8 mouse cellular contexts compared by ENCODE assay signal in the genomic region with DNA sequence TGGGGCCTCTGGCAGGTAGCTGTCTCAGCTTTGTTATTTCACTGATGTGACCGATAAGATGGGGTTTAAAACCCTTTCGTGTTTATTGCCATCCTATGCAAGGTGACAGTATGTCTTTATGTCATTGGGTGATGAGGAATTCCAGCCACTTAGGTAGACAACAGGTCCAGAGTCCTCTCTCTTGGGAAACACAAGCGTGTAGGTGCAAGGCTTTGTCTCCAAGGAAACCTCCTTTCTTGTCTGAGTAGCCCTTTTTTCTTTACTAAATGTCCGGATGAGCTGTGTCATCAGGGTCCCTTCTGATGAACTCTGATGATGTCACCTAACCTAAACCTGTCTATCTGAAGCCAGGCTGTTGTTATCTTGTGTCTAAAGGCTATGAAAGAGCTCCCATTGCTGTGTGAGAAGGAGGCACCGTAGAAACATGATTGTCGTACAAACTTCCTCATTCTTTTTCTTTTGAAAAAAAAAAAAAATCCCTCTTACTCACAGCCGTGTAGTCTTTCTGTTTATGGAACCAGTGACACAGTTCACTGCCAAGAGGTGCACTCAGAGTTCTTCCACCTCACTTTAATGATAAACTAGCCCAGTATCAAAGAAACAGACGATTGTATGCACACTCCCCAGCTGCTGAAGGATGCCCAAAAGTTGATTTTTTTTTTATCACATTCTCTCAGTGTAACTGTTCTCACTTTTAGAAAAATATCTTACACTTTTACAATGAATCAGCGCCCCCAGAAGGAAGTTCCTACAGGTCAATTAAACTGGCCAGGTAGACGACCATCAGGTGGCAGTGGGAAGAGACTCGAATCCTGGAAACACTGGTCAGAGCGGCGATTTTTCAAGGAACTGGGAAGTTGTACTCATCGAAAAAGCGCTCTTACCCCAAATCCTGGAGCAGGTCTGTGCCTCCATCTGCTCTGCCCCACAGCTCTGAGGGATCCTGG. TPM values are rescaled to one million over a fixed set of nuclear protein-coding genes. Genes with fewer than 3 reads are reported as not detected.
DNase-seq lines count a peak whose midpoint lies in the region; ATAC-seq lines count a peak whose summit lies in the region.

No protein-coding gene starts in this region.

- H3K4me2 ChIP-seq in neural tube, embryonic 11.5 days (ENCODE audit: low read depth) = peak overlapping the region; percentile 30
- peak overlapping the region; percentile 49 for H3K4me2 ChIP-seq in hindbrain, embryonic 16.5 days (ENCODE audit: low read length)
- H3K4me2 ChIP-seq in midbrain, embryonic 14.5 days (ENCODE audit: low read length) = peak overlapping the region; percentile 36

- DNase-seq in neural tube, embryonic 11.5 days (ENCODE audit: low spot score) = no peak
- DNase-seq in neural tube, embryonic 10.5 days (ENCODE audit: extremely low spot score, low spot score) = no peak
- no peak for DNase-seq in embryonic facial prominence, embryonic 10.5 days (ENCODE audit: low spot score)
- DNase-seq in midbrain, embryonic 14.5 days = no peak
- no peak for DNase-seq in gastrocnemius, postnatal 4 days (ENCODE audit: low spot score in 2 of 2)
- DNase-seq in urinary bladder, postnatal 10 days (ENCODE audit: low spot score) = no peak
- no peak for DNase-seq in left cerebral cortex, adult 11 months (ENCODE audit: low spot score)

- no peak overlapping the region for H3K27ac ChIP-seq in neural tube, embryonic 11.5 days (ENCODE audit: low read depth, low read length)
- H3K27ac ChIP-seq in embryonic facial prominence, embryonic 10.5 days (replicated peaks) = peak overlapping the region; percentile 66
- no peak overlapping the region for H3K27ac ChIP-seq in hindbrain, embryonic 16.5 days (ENCODE audit: low read depth, low read length)
- no peak overlapping the region for H3K27ac ChIP-seq in midbrain, embryonic 14.5 days (replicated peaks; ENCODE audit: low read depth, low read length)

- H3K9me3 ChIP-seq in neural tube, embryonic 11.5 days (ENCODE audit: control insufficient read depth, low read length) = no peaks in the 10 kb centered on the region
- no peaks in the 10 kb centered on the region for H3K9me3 ChIP-seq in embryonic facial prominence, embryonic 10.5 days
- no peaks in the 10 kb centered on the region for H3K9me3 ChIP-seq in hindbrain, embryonic 16.5 days (ENCODE audit: control insufficient read depth, low read length)
- H3K9me3 ChIP-seq in midbrain, embryonic 14.5 days (ENCODE audit: control insufficient read depth, low read length) = no peaks in the 10 kb centered on the region

- no peak for ATAC-seq in neural tube, embryonic 11.5 days (ENCODE audit: insufficient read depth, low FRiP score, low TSS enrichment)
- ATAC-seq in hindbrain, embryonic 16.5 days = no peak
- no peak for ATAC-seq in midbrain, embryonic 14.5 days (ENCODE audit: low FRiP score, low TSS enrichment)

- peak overlapping the region; percentile 15; the same call in 1 of the 2 replicates for H3K4me3 ChIP-seq in neural tube, embryonic 11.5 days (ENCODE audit: low read depth, low read length)
- H3K4me3 ChIP-seq in embryonic facial prominence, embryonic 10.5 days = peak overlapping the region; percentile 54
- H3K4me3 ChIP-seq in hindbrain, embryonic 16.5 days (ENCODE audit: low read length) = peak overlapping the region; percentile 32
- H3K4me3 ChIP-seq in midbrain, embryonic 14.5 days (replicated peaks; ENCODE audit: low read depth, low read length) = peak overlapping the region; percentile 15; the same call in 1 of the 2 replicates

- H3K27me3 ChIP-seq in neural tube, embryonic 11.5 days (ENCODE audit: control insufficient read depth, insufficient read depth, low read length) = no peaks in the 10 kb centered on the region
- no peaks in the 10 kb centered on the region; the same call in 1 of the 2 replicates for H3K27me3 ChIP-seq in embryonic facial prominence, embryonic 10.5 days (replicated peaks; ENCODE audit: low read depth, poor library complexity, severe bottlenecking)
- H3K27me3 ChIP-seq in hindbrain, embryonic 16.5 days (replicated peaks; ENCODE audit: control insufficient read depth, insufficient read depth, low read length) = no peaks in the 10 kb centered on the region
- H3K27me3 ChIP-seq in midbrain, embryonic 14.5 days (ENCODE audit: control insufficient read depth, insufficient read depth, low read length) = no peaks in the 10 kb centered on the region

- WGBS in neural tube, embryonic 11.5 days = 40% methylated on average over 15 of the region's 15 CpGs
- 37% methylated on average over 15 of the region's 15 CpGs for WGBS in embryonic facial prominence, embryonic 10.5 days
- 40% methylated on average over 15 of the region's 15 CpGs for WGBS in hindbrain, embryonic 16.5 days
- WGBS in midbrain, embryonic 14.5 days = 35% methylated on average over 15 of the region's 15 CpGs

- peaks cover 7% of the 10 kb centered on the region; the same call in 1 of the 2 replicates for H3K4me1 ChIP-seq in neural tube, embryonic 11.5 days (ENCODE audit: control insufficient read depth, insufficient read depth, low read length)
- H3K4me1 ChIP-seq in embryonic facial prominence, embryonic 10.5 days = peaks cover 27% of the 10 kb centered on the region
- peaks cover 5% of the 10 kb centered on the region for H3K4me1 ChIP-seq in hindbrain, embryonic 16.5 days (ENCODE audit: control insufficient read depth, insufficient read depth, low read depth, low read length)
- peaks cover 9% of the 10 kb centered on the region for H3K4me1 ChIP-seq in midbrain, embryonic 14.5 days (ENCODE audit: control insufficient read depth, insufficient read depth, low read length)

- H3K36me3 ChIP-seq in neural tube, embryonic 11.5 days (ENCODE audit: control insufficient read depth, insufficient read depth, low read length) = no peaks in the 10 kb centered on the region
- H3K36me3 ChIP-seq in embryonic facial prominence, embryonic 10.5 days (replicated peaks) = no peaks in the 10 kb centered on the region
- H3K36me3 ChIP-seq in hindbrain, embryonic 16.5 days (ENCODE audit: control insufficient read depth, insufficient read depth, low read length) = no peaks in the 10 kb centered on the region
- no peaks in the 10 kb centered on the region for H3K36me3 ChIP-seq in midbrain, embryonic 14.5 days (ENCODE audit: control insufficient read depth, insufficient read depth, low read length)

- no peak overlapping the region for H3K9ac ChIP-seq in neural tube, embryonic 11.5 days (ENCODE audit: low read length)
- H3K9ac ChIP-seq in hindbrain, embryonic 16.5 days (ENCODE audit: low read depth, low read length) = peak overlapping the region; percentile 58
- H3K9ac ChIP-seq in midbrain, embryonic 14.5 days (replicated peaks; ENCODE audit: low read length) = no peak overlapping the region

RNA-seq across cellular contexts. Expression of a gene that starts 0.6 kb away (rescaled TPM):
- polyA plus RNA-seq in neural tube, embryonic 11.5 days (2014; fragmentation: Nextera tagmentation; extraction: Ambion mirVana) = 1.6 and 2.6 TPM in 2 replicates
- 2.1 and 2.3 TPM in 2 replicates for polyA plus RNA-seq in embryonic facial prominence, embryonic 10.5 days (2016; fragmentation: Nextera tagmentation; extraction: Ambion mirVana)
- polyA plus RNA-seq in hindbrain, embryonic 16.5 days (2015; fragmentation: Nextera tagmentation; extraction: Ambion mirVana) = 3.0 and 3.1 TPM in 2 replicates
- polyA plus RNA-seq in midbrain, embryonic 14.5 days (2014; fragmentation: Nextera tagmentation; extraction: Ambion mirVana) = 1.0 and 1.2 TPM in 2 replicates
- 1 to 10 TPM; 2.6 to 3.4 TPM for total RNA-seq in gastrocnemius, postnatal 4 days (2021)
